Mouse (Mus musculus): Measurements from ENCODE around the gene Ipo4.

Ipo4 gene

DNA sequence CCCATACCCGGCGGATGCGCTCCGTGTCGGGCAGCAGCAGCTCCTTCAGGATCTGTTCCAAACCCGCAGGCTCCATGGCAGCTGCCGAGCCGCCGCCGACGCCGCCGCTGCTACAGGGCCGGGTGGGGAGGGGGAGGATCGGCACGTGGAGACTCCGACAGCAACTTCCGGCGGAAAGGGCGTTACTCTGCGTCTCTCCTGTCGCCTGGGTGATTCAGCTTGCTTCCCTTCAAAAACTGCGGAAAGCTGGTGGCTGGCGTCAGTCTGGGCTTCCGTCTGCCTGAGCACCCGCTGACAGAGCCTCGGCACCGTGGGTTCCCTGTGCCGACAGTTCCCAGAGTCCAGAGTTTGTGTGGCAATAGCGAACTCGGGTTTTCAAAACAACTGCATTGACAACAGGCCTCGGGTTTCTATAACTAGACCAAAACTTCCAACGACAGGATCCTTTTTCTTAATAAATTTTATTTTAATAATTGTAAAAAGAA, at the start of gene Ipo4:
Ipo4 (minus strand) TSS at position 435 of the 485 bp plus-strand sequence.
- peak; percentile 89 for DNase-seq (ENCODE audit: low spot score)

DNA sequence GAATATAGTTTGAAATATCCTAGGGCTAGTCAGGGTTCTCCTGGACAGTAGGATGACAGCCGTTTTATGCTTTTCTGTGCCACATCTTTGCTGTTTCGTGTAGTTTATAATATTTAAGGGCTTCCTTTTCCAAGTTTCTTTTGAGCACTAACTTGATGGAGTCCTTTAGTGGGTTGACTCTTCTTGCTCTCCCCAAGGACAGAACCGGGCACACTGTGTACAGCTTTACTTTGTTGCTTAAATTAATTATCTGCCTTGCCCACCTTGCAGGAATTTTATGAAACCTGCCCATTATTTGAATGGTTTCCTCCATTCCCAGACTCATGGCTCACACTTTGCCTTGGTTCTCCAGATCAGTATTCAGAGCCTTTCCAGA, 46.3 kb upstream of the Ipo4 start:
- no peak for DNase-seq (ENCODE audit: low spot score)

DNA sequence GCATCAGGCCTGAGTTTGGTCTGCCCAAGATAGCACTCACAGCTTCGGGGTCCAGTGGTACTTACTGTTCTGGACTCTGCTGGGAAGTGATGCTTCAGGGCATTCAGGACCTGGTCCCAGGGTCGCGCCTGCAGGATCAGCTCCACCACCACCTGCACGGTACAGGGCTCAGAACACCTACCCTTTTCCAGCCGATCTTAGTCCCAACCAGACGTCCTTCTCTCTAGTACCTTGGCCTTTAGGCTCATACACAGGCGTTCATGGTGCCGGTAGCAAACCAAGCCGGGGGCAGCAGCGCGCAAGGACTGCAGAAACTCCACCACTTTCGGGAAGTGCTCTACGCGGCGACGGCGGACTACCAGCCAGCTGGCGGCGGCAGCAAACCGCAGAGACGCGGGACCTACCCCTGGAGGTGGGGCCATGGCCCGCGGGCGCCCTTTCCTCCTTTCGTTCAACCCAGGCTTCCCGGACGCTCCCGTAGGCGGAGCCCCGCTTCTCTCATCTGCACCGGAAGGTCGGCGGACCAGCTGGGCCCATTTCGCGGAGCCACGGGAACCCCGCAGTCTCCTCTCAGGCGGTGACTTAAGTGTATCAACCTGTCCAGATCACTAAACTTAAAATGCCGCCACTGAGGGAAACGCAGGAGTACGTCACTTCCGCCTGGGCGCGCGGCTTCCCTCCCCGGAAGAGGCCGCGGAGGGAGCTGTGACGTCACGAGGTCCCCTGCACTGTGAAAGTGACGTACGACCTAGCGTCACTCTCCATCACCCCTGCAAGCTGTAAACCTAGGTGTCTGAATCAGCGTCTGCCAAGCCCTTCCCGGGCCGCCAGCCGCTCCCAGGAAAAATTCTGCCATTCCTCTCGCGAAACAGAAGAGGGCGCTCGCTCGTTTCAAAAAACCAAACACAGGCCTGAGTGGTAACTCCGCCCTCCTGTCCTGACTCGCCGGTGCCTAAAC, 45.7 kb upstream of the Ipo4 start, which contains the start of gene Tinf2:
Tinf2 (minus strand) TSS at position 661 of the 958 bp plus-strand sequence.
- peak; percentile 90 for DNase-seq (ENCODE audit: low spot score)

- DNase-seq (ENCODE audit: low spot score), result no peak
Measured at GRCm38 (mm10) chr14:55677615-55678014, 41.9 kb upstream of the Ipo4 start.

DNA sequence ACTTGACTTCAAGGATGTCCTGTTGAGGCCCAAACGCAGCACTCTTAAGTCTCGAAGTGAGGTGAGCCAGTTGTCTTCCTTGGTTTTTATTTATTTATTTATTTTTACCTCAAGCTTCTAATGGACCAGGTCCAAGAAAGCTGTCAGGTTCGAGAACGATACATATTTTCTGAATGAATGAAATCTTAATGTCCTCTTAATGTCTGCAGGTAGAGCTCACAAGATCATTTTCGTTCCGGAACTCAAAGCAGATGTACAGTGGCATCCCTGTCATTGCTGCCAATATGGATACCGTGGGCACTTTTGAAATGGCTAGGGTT, 36.9 kb upstream of the Ipo4 start:
- DNase-seq (ENCODE audit: low spot score), result no peak

- DNase-seq (ENCODE audit: low spot score), result peak; percentile 94
Measured at GRCm38 (mm10) chr14:55671833-55672740, 36.3 kb upstream of the Ipo4 start, which contains the start of the genes Gmpr2 and Nedd8. Gmpr2 (plus strand) TSS chr14:55671941. Nedd8 (minus strand) TSS chr14:55672124.

- DNase-seq (ENCODE audit: low spot score), result no peak
Measured at GRCm38 (mm10) chr14:55671486-55671832, 35.7 kb upstream of the Ipo4 start.

GRCm38 (mm10) chr14:55660636-55661035, 24.9 kb upstream of the Ipo4 start:
- no peak for DNase-seq (ENCODE audit: low spot score)

- peak; percentile 77 for DNase-seq (ENCODE audit: low spot score)
Measured at GRCm38 (mm10) chr14:55659960-55660573, 24.3 kb upstream of the Ipo4 start, which contains the start of gene Mdp1. Mdp1 (minus strand) TSS chr14:55660508.

GRCm38 (mm10) chr14:55658011-55658410, 22.3 kb upstream of the Ipo4 start:
- no peak for DNase-seq (ENCODE audit: low spot score)

DNA sequence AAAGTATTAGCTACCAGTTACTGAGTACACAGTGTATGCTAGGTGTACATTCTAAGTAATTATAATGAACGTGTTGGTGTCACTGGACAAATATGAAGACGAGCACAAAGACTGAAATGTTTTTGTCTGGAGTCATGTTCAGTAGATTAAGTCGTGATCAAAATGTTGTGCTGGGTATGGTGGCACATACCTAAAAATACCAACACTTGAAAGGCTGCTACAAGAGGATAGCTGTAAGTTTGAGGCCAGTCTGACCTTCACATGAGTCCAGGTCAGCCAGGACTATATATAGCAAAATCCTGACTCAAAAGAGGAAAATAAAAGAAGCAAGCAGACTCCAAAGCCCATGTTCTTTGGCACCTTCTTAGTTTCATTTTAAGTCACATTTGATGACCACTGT, 21.2 kb upstream of the Ipo4 start:
- DNase-seq (ENCODE audit: low spot score), result no peak

- DNase-seq (ENCODE audit: low spot score), result no peak
Measured at GRCm38 (mm10) chr14:55651528-55651927, 15.8 kb upstream of the Ipo4 start.

DNA sequence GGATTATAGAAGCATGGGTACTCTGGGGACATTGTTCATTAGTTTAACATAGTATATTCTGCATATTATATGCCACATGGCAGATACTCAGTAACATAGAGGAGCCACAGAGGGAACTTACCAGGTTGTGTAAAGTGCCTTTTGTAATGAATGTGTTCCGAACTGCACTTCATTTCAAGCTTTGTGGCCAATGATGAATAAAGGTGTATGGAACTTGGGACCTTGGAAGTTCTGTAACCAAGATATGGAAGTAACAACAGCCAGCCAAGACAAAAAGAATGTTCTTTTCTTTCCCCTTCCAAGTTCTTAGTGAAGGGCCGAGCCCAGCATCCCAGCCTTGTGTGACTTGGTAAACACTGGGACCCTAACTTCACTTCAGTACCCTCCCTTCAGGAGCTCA, 14.1 kb upstream of the Ipo4 start, which contains the start of gene Tssk4:
Tssk4 (plus strand) TSS at position 301 of the 400 bp plus-strand sequence.
- DNase-seq (ENCODE audit: low spot score), result no peak

GRCm38 (mm10) chr14:55644261-55644888, 8.6 kb upstream of the Ipo4 start:
- DNase-seq (ENCODE audit: low spot score), result peak; percentile 12

- DNase-seq (ENCODE audit: low spot score), result peak; percentile 70
Measured at GRCm38 (mm10) chr14:55643060-55643907, 7.5 kb upstream of the Ipo4 start, which contains the start of gene Tm9sf1. Tm9sf1 (minus strand) TSS chr14:55643806.

DNA sequence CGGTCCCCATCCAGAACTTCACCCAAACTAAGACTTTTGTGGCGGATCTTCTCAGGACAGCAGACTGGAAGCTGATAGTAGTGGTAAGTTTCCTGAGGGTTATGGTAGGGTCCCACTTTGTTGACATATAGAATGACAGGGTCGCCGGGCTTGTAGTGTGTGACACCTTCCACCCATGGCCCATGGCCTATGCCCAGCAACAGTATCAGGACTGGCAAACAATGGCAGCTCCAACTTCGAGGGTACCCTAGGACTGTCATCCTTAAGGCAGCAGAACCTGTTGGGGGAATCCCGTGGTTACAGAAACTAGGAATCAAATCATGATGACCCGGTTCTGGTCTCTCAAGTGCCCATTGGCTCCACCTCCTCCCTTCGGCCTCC, 6.9 kb upstream of the Ipo4 start:
- no peak for DNase-seq (ENCODE audit: low spot score)

DNA sequence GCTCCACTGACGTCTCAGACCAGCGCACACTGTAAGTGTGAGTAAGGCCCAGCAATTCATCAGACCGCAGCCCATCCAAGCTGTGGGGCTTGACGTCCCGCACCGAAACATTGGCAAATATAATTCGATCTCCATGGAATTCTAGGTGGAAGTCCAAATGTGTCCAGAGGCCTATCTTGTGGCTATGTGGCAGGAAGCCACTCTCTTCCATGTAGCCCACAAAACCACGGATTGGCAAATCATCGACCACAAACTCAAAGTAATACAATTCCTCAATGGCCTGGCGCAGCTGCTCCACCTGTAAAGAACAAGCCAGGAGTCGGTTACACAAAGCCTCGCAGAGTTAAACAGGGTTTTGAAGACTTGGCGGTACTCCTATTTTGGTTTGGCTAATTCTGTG, 5.5 kb upstream of the Ipo4 start:
- no peak for DNase-seq (ENCODE audit: low spot score)

GRCm38 (mm10) chr14:55640816-55641215, 5.1 kb upstream of the Ipo4 start:
- no peak for DNase-seq (ENCODE audit: low spot score)

GRCm38 (mm10) chr14:55637795-55638194, 2.0 kb upstream of the Ipo4 start, which contains the start of gene Gm49378:
Gm49378 (minus strand) TSS chr14:55637895.
- no peak for DNase-seq (ENCODE audit: low spot score)

- peak; percentile 14 for DNase-seq (ENCODE audit: low spot score)
Measured at GRCm38 (mm10) chr14:55634874-55635522, 759 bp downstream of the Ipo4 start.

All from adipocyte (in vitro differentiated cells).